Mouse (Mus musculus): Measurements from ENCODE around the gene Slc39a13. TPM values are rescaled to one million over a fixed set of nuclear protein-coding genes. Genes with fewer than 3 reads are reported as not detected.
"Not testable (repeated sequence)": the region's sequence is repeated elsewhere in the genome, so short reads cannot be mapped to it uniquely, and the experiment has no call there.

Slc39a13 gene
- total and polyA plus RNA-seq, 2 experiments, result 4.3 to 17.5 TPM

DNA sequence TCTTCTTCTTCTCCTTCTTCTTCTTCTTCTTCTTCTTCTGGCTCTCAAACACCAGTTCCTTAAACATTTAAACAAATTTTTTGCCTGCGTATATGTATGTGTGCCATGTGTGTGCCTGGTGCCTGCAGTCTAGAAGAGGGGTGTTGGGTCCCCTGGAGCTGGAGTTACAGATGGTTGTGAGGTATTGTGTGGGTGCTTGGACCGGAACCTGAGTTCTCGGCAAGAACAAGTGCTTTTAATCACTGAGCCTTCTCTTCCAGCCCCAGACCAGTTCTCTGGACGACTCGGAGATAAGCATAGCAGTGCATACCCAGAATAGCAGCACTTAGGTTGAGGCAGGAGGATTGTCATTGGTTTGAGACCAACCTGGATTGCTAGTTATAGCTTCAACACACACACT, 46.6 kb upstream of the Slc39a13 start:
- Histone ChIP-seq H3K4me3 (ENCODE audit: insufficient read depth, low read depth, low read length) (no peak overlapping the region), H3K4me1 (ENCODE audit: control insufficient read depth, insufficient read depth, low read length) (no peaks in the 10 kb centered on the region; the same call in 1 of the 2 replicates), H3K79me2 (ENCODE audit: control insufficient read depth, insufficient read depth, low read length) (no peaks in the 10 kb centered on the region), H3K36me3 (ENCODE audit: control insufficient read depth, insufficient read depth, low read length) (no peaks in the 10 kb centered on the region), H3K9ac (ENCODE audit: low read depth, low read length) (no peak overlapping the region), H3K27ac (replicated peaks; ENCODE audit: insufficient read depth, low read depth, low read length) (no peak overlapping the region), H3K27me3 (ENCODE audit: control insufficient read depth, insufficient read depth, low read length) (no peaks in the 10 kb centered on the region)
- WGBS, result 83% methylated on average over 5 of the region's 5 CpGs
- TF ChIP-seq POLR2A (IDR thresholded peaks at IDR 0.05; ENCODE audit: extremely low read depth, insufficient read depth, low read length) (no peak), CTCF (IDR thresholded peaks at IDR 0.05; ENCODE audit: low read depth, low read length) (no peak)
- DNase-seq (ENCODE audit: extremely low read depth, low read depth, low spot score), result no peak

DNA sequence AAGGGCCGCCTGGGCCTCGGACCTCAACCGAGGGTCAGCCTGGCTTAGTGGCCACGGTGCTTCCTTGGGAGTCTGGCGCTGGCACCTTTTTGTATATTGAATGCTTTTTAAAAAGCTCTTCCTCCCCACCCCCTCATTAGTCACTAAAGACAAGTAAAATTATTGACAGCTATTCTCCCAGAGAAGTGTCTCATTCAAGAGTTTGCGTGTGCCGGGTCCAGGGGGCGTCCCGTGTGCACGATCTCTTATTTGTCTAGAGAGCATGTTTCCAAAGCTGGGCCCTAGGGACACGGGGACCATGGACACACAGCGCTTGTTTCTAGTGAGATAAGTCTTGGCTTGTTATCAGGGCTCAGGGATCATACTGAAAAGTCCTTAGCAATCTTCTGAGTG, 45.4 kb upstream of the Slc39a13 start:
- H3K79me2 ChIP-seq (ENCODE audit: control insufficient read depth, insufficient read depth, low read length), result no peaks in the 10 kb centered on the region
- DNase-seq (ENCODE audit: extremely low read depth, low read depth, low spot score), result no peak
- no peaks in the 10 kb centered on the region for H3K36me3 ChIP-seq (ENCODE audit: control insufficient read depth, insufficient read depth, low read length)
- peak overlapping the region; percentile 73 for H3K9ac ChIP-seq (ENCODE audit: low read depth, low read length)
- H3K27ac ChIP-seq (replicated peaks; ENCODE audit: insufficient read depth, low read depth, low read length), result no peak overlapping the region
- no peaks in the 10 kb centered on the region for H3K27me3 ChIP-seq (ENCODE audit: control insufficient read depth, insufficient read depth, low read length)
- TF ChIP-seq CTCF (IDR thresholded peaks at IDR 0.05; ENCODE audit: low read depth, low read length) (no peak), POLR2A (IDR thresholded peaks at IDR 0.05; ENCODE audit: extremely low read depth, insufficient read depth, low read length) (no peak)
- H3K4me3 ChIP-seq (ENCODE audit: insufficient read depth, low read depth, low read length), result peak overlapping the region; percentile 41; the same call in 1 of the 2 replicates
- WGBS, result 28% methylated on average over 12 of the region's 12 CpGs
- no peaks in the 10 kb centered on the region; the same call in 1 of the 2 replicates for H3K4me1 ChIP-seq (ENCODE audit: control insufficient read depth, insufficient read depth, low read length)

DNA sequence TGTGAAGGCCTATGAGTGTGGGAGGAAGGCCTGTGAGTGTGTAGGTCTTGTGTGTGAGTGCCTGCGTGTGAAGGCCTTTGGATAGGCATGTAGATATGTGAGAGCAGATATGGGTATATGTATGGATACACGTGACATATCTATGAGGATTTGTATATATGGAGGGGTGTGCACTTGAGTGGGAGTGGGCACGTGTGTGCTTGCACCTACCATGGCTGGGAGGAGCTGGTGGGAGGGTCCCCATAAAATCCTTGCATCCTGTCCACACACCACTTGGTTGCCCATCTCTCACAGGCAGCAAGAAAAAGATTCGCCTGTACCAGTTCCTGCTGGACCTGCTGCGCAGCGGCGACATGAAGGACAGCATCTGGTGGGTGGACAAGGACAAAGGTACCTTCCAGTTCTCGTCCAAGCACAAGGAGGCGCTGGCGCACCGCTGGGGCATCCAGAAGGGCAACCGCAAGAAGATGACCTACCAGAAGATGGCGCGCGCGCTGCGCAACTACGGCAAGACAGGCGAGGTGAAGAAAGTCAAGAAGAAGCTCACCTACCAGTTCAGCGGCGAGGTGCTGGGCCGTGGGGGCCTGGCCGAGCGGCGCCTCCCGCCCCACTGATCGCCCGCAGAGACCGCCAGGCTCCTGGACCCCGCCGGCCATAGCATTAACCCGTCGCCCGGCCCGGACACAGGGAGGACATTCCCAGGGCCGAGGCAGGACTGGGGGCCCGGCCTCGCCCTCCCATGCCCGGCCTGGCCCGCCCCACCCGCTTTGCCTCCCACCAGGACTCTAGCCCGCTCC, 44.8 kb upstream of the Slc39a13 start:
- TF ChIP-seq POLR2A (IDR thresholded peaks at IDR 0.05; ENCODE audit: extremely low read depth, insufficient read depth, low read length) (no peak), CTCF (IDR thresholded peaks at IDR 0.05; ENCODE audit: low read depth, low read length) (peak; percentile 100)
- no peaks in the 10 kb centered on the region for H3K27me3 ChIP-seq (ENCODE audit: control insufficient read depth, insufficient read depth, low read length)
- no peaks in the 10 kb centered on the region for H3K36me3 ChIP-seq (ENCODE audit: control insufficient read depth, insufficient read depth, low read length)
- H3K27ac ChIP-seq (replicated peaks; ENCODE audit: insufficient read depth, low read depth, low read length), result no peak overlapping the region
- peak overlapping the region; percentile 41 for H3K4me3 ChIP-seq (ENCODE audit: insufficient read depth, low read depth, low read length)
- H3K4me1 ChIP-seq (ENCODE audit: control insufficient read depth, insufficient read depth, low read length), result peaks cover 3% of the 10 kb centered on the region; the same call in 1 of the 2 replicates
- no peaks in the 10 kb centered on the region for H3K79me2 ChIP-seq (ENCODE audit: control insufficient read depth, insufficient read depth, low read length)
- H3K9ac ChIP-seq (ENCODE audit: low read depth, low read length), result peak overlapping the region; percentile 73
- peak; percentile 82 for DNase-seq (ENCODE audit: extremely low read depth, low read depth, low spot score)
- WGBS, result 11% methylated on average over 42 of the region's 42 CpGs

GRCm38 (mm10) chr2:91113852-91114251, 43.6 kb upstream of the Slc39a13 start:
- TF ChIP-seq POLR2A (IDR thresholded peaks at IDR 0.05; ENCODE audit: extremely low read depth, insufficient read depth, low read length), result no peak
- no peak for TF ChIP-seq CTCF (IDR thresholded peaks at IDR 0.05; ENCODE audit: low read depth, low read length)
- 80% methylated on average over 6 of the region's 6 CpGs for WGBS
- no peak overlapping the region for H3K27ac ChIP-seq (replicated peaks; ENCODE audit: insufficient read depth, low read depth, low read length)
- no peak overlapping the region for H3K4me3 ChIP-seq (ENCODE audit: insufficient read depth, low read depth, low read length)
- H3K4me1 ChIP-seq (ENCODE audit: control insufficient read depth, insufficient read depth, low read length), result peaks cover 5% of the 10 kb centered on the region; the same call in 1 of the 2 replicates
- H3K36me3 ChIP-seq (ENCODE audit: control insufficient read depth, insufficient read depth, low read length), result no peaks in the 10 kb centered on the region
- H3K79me2 ChIP-seq (ENCODE audit: control insufficient read depth, insufficient read depth, low read length), result no peaks in the 10 kb centered on the region
- H3K27me3 ChIP-seq (ENCODE audit: control insufficient read depth, insufficient read depth, low read length), result no peaks in the 10 kb centered on the region
- no peak overlapping the region for H3K9ac ChIP-seq (ENCODE audit: low read depth, low read length)
- no peak for DNase-seq (ENCODE audit: extremely low read depth, low read depth, low spot score)

- no peaks in the 10 kb centered on the region for H3K27me3 ChIP-seq (ENCODE audit: control insufficient read depth, insufficient read depth, low read length)
- WGBS, result 81% methylated on average over 10 of the region's 10 CpGs
- no peak for DNase-seq (ENCODE audit: extremely low read depth, low read depth, low spot score)
- H3K36me3 ChIP-seq (ENCODE audit: control insufficient read depth, insufficient read depth, low read length), result no peaks in the 10 kb centered on the region
- no peak overlapping the region for H3K9ac ChIP-seq (ENCODE audit: low read depth, low read length)
- TF ChIP-seq CTCF (IDR thresholded peaks at IDR 0.05; ENCODE audit: low read depth, low read length) (no peak), POLR2A (IDR thresholded peaks at IDR 0.05; ENCODE audit: extremely low read depth, insufficient read depth, low read length) (no peak)
- H3K27ac ChIP-seq (replicated peaks; ENCODE audit: insufficient read depth, low read depth, low read length), result no peak overlapping the region
- no peaks in the 10 kb centered on the region for H3K79me2 ChIP-seq (ENCODE audit: control insufficient read depth, insufficient read depth, low read length)
- H3K4me3 ChIP-seq (ENCODE audit: insufficient read depth, low read depth, low read length), result no peak overlapping the region
- H3K4me1 ChIP-seq (ENCODE audit: control insufficient read depth, insufficient read depth, low read length), result peaks cover 5% of the 10 kb centered on the region; the same call in 1 of the 2 replicates
Measured at GRCm38 (mm10) chr2:91113334-91113733, 43.1 kb upstream of the Slc39a13 start.

DNA sequence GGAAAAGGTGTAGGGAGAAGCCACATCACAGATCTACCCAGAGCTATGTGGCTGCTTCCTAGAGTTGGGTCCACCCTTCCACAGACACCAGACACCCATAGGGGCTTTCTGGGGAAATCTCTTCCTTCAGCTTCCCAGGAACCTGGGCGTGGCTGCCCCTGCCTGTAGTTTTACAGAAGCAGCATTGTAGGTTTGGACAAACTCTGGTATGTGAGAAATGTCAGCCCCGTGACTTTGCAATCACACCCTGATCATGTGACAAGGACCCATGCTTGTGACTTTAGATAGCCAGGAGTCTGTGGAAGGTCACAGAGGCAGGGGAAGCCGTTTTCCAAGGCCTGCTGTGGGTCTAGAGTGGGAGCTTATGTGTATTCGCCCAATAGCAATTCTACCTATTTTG, 42.3 kb upstream of the Slc39a13 start:
- TF ChIP-seq POLR2A (IDR thresholded peaks at IDR 0.05; ENCODE audit: extremely low read depth, insufficient read depth, low read length) (no peak), CTCF (IDR thresholded peaks at IDR 0.05; ENCODE audit: low read depth, low read length) (no peak)
- no peak overlapping the region for H3K9ac ChIP-seq (ENCODE audit: low read depth, low read length)
- H3K27me3 ChIP-seq (ENCODE audit: control insufficient read depth, insufficient read depth, low read length), result no peaks in the 10 kb centered on the region
- H3K4me1 ChIP-seq (ENCODE audit: control insufficient read depth, insufficient read depth, low read length), result peaks cover 5% of the 10 kb centered on the region; the same call in 1 of the 2 replicates
- 74% methylated on average over 4 of the region's 4 CpGs for WGBS
- no peaks in the 10 kb centered on the region for H3K79me2 ChIP-seq (ENCODE audit: control insufficient read depth, insufficient read depth, low read length)
- no peak for DNase-seq (ENCODE audit: extremely low read depth, low read depth, low spot score)
- no peak overlapping the region for H3K4me3 ChIP-seq (ENCODE audit: insufficient read depth, low read depth, low read length)
- H3K27ac ChIP-seq (replicated peaks; ENCODE audit: insufficient read depth, low read depth, low read length), result no peak overlapping the region
- H3K36me3 ChIP-seq (ENCODE audit: control insufficient read depth, insufficient read depth, low read length), result no peaks in the 10 kb centered on the region

GRCm38 (mm10) chr2:91111832-91112231, 41.6 kb upstream of the Slc39a13 start:
- not testable (repeated sequence) for H3K9ac ChIP-seq (ENCODE audit: low read depth, low read length); H3K79me2 ChIP-seq (ENCODE audit: control insufficient read depth, insufficient read depth, low read length); H3K36me3 ChIP-seq (ENCODE audit: control insufficient read depth, insufficient read depth, low read length); H3K27ac ChIP-seq (replicated peaks; ENCODE audit: insufficient read depth, low read depth, low read length); DNase-seq (ENCODE audit: extremely low read depth, low read depth, low spot score); H3K4me1 ChIP-seq (ENCODE audit: control insufficient read depth, insufficient read depth, low read length); H3K4me3 ChIP-seq (ENCODE audit: insufficient read depth, low read depth, low read length); H3K27me3 ChIP-seq (ENCODE audit: control insufficient read depth, insufficient read depth, low read length)
- WGBS, result 89% methylated on average over 3 of the region's 3 CpGs
